Mouse (Mus musculus) liver, embryonic 12.5 days (tissue): ENCODE results near the gene Wwox. TPM values are rescaled to one million over a fixed set of nuclear protein-coding genes. Genes with fewer than 3 reads are reported as not detected.

ENCODE experiments used
- ATAC-seq: fragments of 200-750 bp; cut with Nextera tagmentation; 2 replicates; pipeline ENCODE4 v1.8.0; 2017; ENCODE audit warnings: moderate number of reproducible peaks, mild to moderate bottlenecking, moderate library complexity
- H3K27ac ChIP-seq: fragments of 300-500 bp; sonication (generic); 2 replicates; pipeline ENCODE4 v1.5.1; 2016; ENCODE audit warnings: mild to moderate bottlenecking
- H3K27me3 ChIP-seq: fragments of 300-500 bp; sonication (generic); replicated peaks from 2 replicates; pipeline ENCODE4 v1.6.1; 2016; ENCODE audit warnings: mild to moderate bottlenecking, moderate library complexity
- H3K36me3 ChIP-seq: fragments of 300-500 bp; sonication (generic); 2 replicates; pipeline ENCODE4 v1.6.1; 2016; ENCODE audit warnings: mild to moderate bottlenecking, moderate library complexity
- H3K4me1 ChIP-seq: fragments of 300-500 bp; sonication (generic); 2 replicates; pipeline ENCODE4 v1.6.1; 2016
- H3K4me2 ChIP-seq: fragments of 300-500 bp; sonication (generic); 2 replicates; pipeline ENCODE4 v1.6.1; 2016; ENCODE audit warnings: mild to moderate bottlenecking, moderate library complexity
- H3K4me3 ChIP-seq: fragments of 300-500 bp; sonication (generic); 2 replicates; pipeline ENCODE4 v1.5.1; 2016; ENCODE audit warnings: mild to moderate bottlenecking, moderate library complexity
- H3K9ac ChIP-seq: fragments of 300-500 bp; sonication (generic); 2 replicates; pipeline ENCODE4 v1.6.1; 2016; ENCODE audit warnings: mild to moderate bottlenecking, moderate library complexity
- H3K9me3 ChIP-seq: fragments of 300-500 bp; sonication (generic); replicated peaks from 2 replicates; pipeline ENCODE4 v1.6.1; 2016; ENCODE audit warnings: mild to moderate bottlenecking, moderate library complexity
- WGBS: fragments of 180-500 bp; shearing (Covaris S2); methylation state at CpG from one replicate; pipeline ENCODE4 v1.1.7; 2016; ENCODE audit not compliant: insufficient replicate concordance; 5-methylcytosine and 5-hydroxymethylcytosine counted together
- polyA plus RNA-seq: library from polyadenylated mRNA; unstranded; fragments of >200 nt; fragmentation: Nextera tagmentation; extraction: Ambion mirVana; gene quantifications from 2 replicates; pipeline ENCODE4 v1.2.1, GENCODE M21; 2016

The Wwox gene
- polyA plus RNA-seq, 1 experiment from 2014 or later: 5.2 TPM

GRCm38 (mm10) chr8:114889578-114890374 is 450.3 kb downstream of the Wwox start:
- 79% methylated on average over 16 of the region's 16 CpGs for WGBS
- Histone ChIP-seq H3K4me2 (no peak overlapping the region), H3K9ac (no peak overlapping the region), H3K36me3 (no peaks in the 10 kb centered on the region), H3K27ac (no peak overlapping the region), H3K4me3 (no peak overlapping the region), H3K4me1 (no peaks in the 10 kb centered on the region; the same call in 1 of the 2 replicates), H3K27me3 (no peaks in the 10 kb centered on the region), H3K9me3 (no peaks in the 10 kb centered on the region)
- ATAC-seq: no peak

- Histone ChIP-seq H3K4me2 (no peak overlapping the region), H3K9me3 (no peaks in the 10 kb centered on the region), H3K9ac (no peak overlapping the region), H3K27me3 (no peaks in the 10 kb centered on the region), H3K36me3 (no peaks in the 10 kb centered on the region), H3K27ac (no peak overlapping the region), H3K4me1 (no peaks in the 10 kb centered on the region; the same call in 1 of the 2 replicates), H3K4me3 (no peak overlapping the region)
- WGBS: 73% methylated on average over 5 of the region's 5 CpGs
- no peak for ATAC-seq
Observed at GRCm38 (mm10) chr8:114890478-114890877, 451.0 kb downstream of the Wwox start.

GRCm38 (mm10) chr8:114891252-114891651 is 451.8 kb downstream of the Wwox start:
- H3K4me1 ChIP-seq: no peaks in the 10 kb centered on the region
- H3K4me3 ChIP-seq: no peak overlapping the region
- ATAC-seq: no peak
- H3K9ac ChIP-seq: no peak overlapping the region
- H3K4me2 ChIP-seq: no peak overlapping the region
- H3K9me3 ChIP-seq: no peaks in the 10 kb centered on the region
- H3K27ac ChIP-seq: no peak overlapping the region
- H3K27me3 ChIP-seq: no peaks in the 10 kb centered on the region
- 64% methylated on average over 4 of the region's 4 CpGs for WGBS
- no peaks in the 10 kb centered on the region for H3K36me3 ChIP-seq

GRCm38 (mm10) chr8:114897432-114897831 is 458.0 kb downstream of the Wwox start:
- Histone ChIP-seq H3K4me1 (no peaks in the 10 kb centered on the region), H3K9me3 (no peaks in the 10 kb centered on the region), H3K27ac (no peak overlapping the region), H3K4me2 (no peak overlapping the region), H3K9ac (no peak overlapping the region), H3K4me3 (no peak overlapping the region), H3K27me3 (no peaks in the 10 kb centered on the region), H3K36me3 (no peaks in the 10 kb centered on the region)
- WGBS: 84% methylated on average over 8 of the region's 8 CpGs
- ATAC-seq: no peak

GRCm38 (mm10) chr8:114899157-114899556 is 459.7 kb downstream of the Wwox start:
- Histone ChIP-seq H3K36me3 (no peaks in the 10 kb centered on the region), H3K4me1 (no peaks in the 10 kb centered on the region), H3K27ac (no peak overlapping the region), H3K4me2 (no peak overlapping the region), H3K9me3 (no peaks in the 10 kb centered on the region), H3K27me3 (no peaks in the 10 kb centered on the region), H3K4me3 (no peak overlapping the region), H3K9ac (no peak overlapping the region)
- ATAC-seq: no peak
- 74% methylated on average over 12 of the region's 12 CpGs for WGBS

GRCm38 (mm10) chr8:114902584-114902983 is 463.1 kb downstream of the Wwox start:
- no peaks in the 10 kb centered on the region for H3K27me3 ChIP-seq
- no peak overlapping the region for H3K4me3 ChIP-seq
- H3K9me3 ChIP-seq: no peaks in the 10 kb centered on the region
- WGBS: 58% methylated on average over 5 of the region's 5 CpGs
- no peak overlapping the region for H3K4me2 ChIP-seq
- no peak overlapping the region for H3K9ac ChIP-seq
- H3K27ac ChIP-seq: no peak overlapping the region
- no peaks in the 10 kb centered on the region for H3K4me1 ChIP-seq
- no peaks in the 10 kb centered on the region for H3K36me3 ChIP-seq
- ATAC-seq: no peak

- ATAC-seq: no peak
- Histone ChIP-seq H3K4me3 (no peak overlapping the region), H3K4me1 (no peaks in the 10 kb centered on the region), H3K9ac (no peak overlapping the region), H3K4me2 (no peak overlapping the region), H3K27me3 (no peaks in the 10 kb centered on the region), H3K9me3 (no peaks in the 10 kb centered on the region), H3K36me3 (no peaks in the 10 kb centered on the region), H3K27ac (no peak overlapping the region)
- 83% methylated on average over 8 of the region's 8 CpGs for WGBS
Observed at GRCm38 (mm10) chr8:114908086-114908485, 468.6 kb downstream of the Wwox start.

- H3K27ac ChIP-seq: no peak overlapping the region
- H3K36me3 ChIP-seq: no peaks in the 10 kb centered on the region
- WGBS: 24% methylated on average over 7 of the region's 7 CpGs
- H3K4me1 ChIP-seq: no peaks in the 10 kb centered on the region
- H3K9ac ChIP-seq: no peak overlapping the region
- no peaks in the 10 kb centered on the region for H3K27me3 ChIP-seq
- no peaks in the 10 kb centered on the region for H3K9me3 ChIP-seq
- no peak overlapping the region for H3K4me2 ChIP-seq
- ATAC-seq: no peak
- H3K4me3 ChIP-seq: no peak overlapping the region
Observed at GRCm38 (mm10) chr8:114908589-114908988, 469.1 kb downstream of the Wwox start.

GRCm38 (mm10) chr8:114909146-114909545 is 469.7 kb downstream of the Wwox start:
- Histone ChIP-seq H3K9me3 (no peaks in the 10 kb centered on the region), H3K4me3 (no peak overlapping the region), H3K9ac (no peak overlapping the region), H3K27me3 (no peaks in the 10 kb centered on the region), H3K4me2 (no peak overlapping the region), H3K4me1 (no peaks in the 10 kb centered on the region), H3K36me3 (no peaks in the 10 kb centered on the region), H3K27ac (no peak overlapping the region)
- WGBS: 79% methylated on average over 9 of the region's 9 CpGs
- ATAC-seq: no peak

- Histone ChIP-seq H3K27ac (no peak overlapping the region), H3K4me1 (no peaks in the 10 kb centered on the region), H3K4me2 (no peak overlapping the region), H3K36me3 (no peaks in the 10 kb centered on the region), H3K4me3 (no peak overlapping the region), H3K27me3 (no peaks in the 10 kb centered on the region), H3K9ac (no peak overlapping the region), H3K9me3 (no peaks in the 10 kb centered on the region)
- no peak for ATAC-seq
- 84% methylated on average over 17 of the region's 17 CpGs for WGBS
Observed at GRCm38 (mm10) chr8:114911031-114911580, 471.7 kb downstream of the Wwox start.

GRCm38 (mm10) chr8:114923629-114924028 is 484.2 kb downstream of the Wwox start:
- H3K4me2 ChIP-seq: no peak overlapping the region
- no peak overlapping the region for H3K27ac ChIP-seq
- ATAC-seq: no peak
- H3K4me1 ChIP-seq: no peaks in the 10 kb centered on the region
- no peaks in the 10 kb centered on the region for H3K9me3 ChIP-seq
- no peak overlapping the region for H3K4me3 ChIP-seq
- no peaks in the 10 kb centered on the region for H3K27me3 ChIP-seq
- no peak overlapping the region for H3K9ac ChIP-seq
- WGBS: 72% methylated on average over 7 of the region's 7 CpGs
- H3K36me3 ChIP-seq: no peaks in the 10 kb centered on the region

GRCm38 (mm10) chr8:114927412-114927811 is 488.0 kb downstream of the Wwox start:
- peak; percentile 47; the same call in 1 of the 2 replicates for ATAC-seq
- Histone ChIP-seq H3K9ac (no peak overlapping the region), H3K4me1 (peaks cover 4% of the 10 kb centered on the region), H3K27ac (no peak overlapping the region), H3K4me2 (no peak overlapping the region; the same call in 1 of the 2 replicates), H3K27me3 (no peaks in the 10 kb centered on the region), H3K4me3 (no peak overlapping the region), H3K9me3 (no peaks in the 10 kb centered on the region), H3K36me3 (no peaks in the 10 kb centered on the region)
- 71% methylated on average over 8 of the region's 8 CpGs for WGBS
